Mouse (Mus musculus) frontal cortex, postnatal 25 days (tissue): ENCODE data around the gene Gm826.

Source experiments
- DNase-seq, 2 experiments: peaks; one replicate each; pipeline ENCODE4 v3.0.0; 2022; ENCODE audit warnings: low spot score in 2 of 2

The Gm826 gene

DNA sequence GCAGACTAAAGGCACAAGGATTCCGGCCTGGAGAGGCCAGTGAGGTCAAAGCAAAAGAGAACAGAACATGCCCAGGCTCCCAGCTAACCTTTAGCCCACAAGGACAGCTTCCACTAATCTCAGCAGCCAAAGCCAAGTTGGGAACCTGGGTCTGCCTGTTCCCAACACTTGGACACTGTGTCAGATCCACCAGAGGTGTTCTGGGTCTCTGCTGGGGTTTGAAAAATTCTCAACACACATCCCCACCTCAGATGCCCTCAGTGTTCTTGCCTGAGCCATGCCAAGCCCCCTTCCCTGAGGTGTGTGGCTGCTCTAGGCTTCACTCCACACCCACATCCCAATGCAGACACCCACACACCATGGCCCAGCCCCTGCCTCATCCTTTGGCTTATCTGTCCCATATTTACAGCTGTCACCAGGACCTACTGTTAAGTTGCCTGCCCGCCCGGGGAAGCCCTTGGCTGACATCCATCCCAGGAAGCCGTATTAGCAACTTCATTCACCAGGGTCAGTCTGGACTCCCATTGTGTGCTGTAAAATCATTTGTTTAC lies at the start of gene Gm826:
Gene Gm826, minus strand, starts transcription at position 52 of the 551 bp plus-strand sequence.
- DNase-seq = no peak

DNA sequence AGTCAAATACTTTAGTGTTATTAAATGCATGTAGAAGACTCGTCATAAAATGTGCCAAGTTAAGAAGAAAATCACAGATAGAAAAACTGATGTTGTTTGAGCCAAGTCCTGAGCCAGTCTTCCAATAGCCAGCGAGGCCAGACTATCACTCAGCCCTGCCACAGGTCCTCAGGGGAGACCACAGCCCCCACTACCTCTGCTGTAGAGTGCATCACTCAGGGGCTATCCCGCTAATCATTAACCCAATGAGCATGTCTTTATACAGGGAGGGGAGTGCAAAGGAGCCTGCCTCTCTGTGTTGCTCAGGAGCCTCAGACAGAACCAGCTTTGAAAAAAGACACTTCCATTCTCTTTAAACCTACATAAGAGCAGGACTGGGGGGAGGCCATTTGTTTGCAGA lies 49.5 kb upstream of the Gm826 start:
- DNase-seq = no peak

DNA sequence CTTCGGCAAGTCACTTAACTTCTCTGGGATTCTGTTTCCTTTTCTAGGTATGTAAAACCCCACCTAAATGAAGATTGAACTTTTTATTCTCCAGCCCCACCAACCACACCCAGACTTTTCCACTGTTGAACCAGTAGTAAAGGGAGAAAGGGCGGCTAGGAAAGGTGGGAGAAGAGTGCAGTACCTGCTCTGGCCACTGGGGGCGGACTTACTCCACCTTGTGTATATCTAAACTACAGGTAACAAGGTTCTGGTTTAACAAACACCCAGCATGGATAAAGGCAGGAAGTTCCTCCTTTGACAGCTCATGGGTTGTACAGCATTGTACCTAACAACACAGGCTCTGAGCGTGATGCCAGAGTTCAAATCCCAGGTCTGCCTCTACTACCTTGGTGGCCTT lies 44.3 kb upstream of the Gm826 start:
- DNase-seq = no peak

DNA sequence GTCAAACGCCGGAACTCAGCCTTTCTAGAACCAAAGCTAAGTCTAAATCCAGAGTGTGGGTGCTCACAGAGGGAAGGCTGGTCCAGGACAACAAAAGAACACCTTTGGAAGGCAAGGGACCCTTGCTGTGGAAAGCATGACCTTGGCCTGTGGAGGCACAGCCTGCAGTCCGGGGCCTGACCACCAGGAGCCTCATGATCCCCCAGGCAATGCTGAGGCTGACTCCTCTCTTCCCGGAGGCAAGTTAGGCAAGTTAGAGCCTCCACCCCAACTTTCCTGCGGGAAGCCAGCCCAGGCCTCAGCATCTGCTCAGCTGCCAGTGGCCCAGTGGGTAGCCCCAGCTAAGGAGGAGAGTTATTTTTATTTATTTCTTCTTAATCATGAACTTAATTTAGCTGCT lies 42.3 kb upstream of the Gm826 start:
- DNase-seq = no peak

DNA sequence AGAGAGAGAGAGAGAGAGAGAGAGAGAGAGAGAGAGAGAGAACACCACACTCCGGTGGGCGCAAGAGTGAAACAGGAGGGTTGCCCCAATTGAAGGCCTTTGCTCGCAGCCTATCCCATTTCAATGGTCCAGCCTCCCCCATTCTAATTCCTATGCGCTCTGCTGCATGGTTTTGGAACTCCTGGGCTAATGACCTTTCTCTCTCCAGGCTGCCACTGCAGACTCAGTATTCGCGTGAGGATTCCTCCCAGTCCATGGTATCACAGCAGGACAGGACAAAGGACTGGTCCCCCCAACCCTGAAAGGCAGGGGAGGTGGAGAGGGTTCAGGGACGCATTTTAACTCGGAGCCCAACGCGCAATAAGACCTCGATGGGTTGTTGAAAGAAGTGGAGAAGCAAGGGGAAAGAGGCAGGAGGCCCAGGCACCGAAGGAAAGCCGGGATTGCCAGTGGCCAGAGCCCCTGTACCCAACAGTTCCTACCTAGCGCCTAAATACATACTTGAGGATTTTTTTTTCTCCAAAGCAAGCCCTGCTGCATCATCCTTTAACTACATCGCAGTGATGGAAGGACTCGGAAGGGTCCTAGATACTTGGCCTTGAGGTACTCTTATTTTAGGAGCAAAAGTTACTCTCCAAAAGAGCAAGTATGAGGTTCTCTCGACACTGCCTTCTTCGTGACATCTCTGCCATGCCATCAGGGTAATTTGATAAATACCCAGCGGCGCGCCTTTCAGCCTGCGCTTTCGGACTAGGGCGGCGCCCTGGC lies 35.9 kb upstream of the Gm826 start:
- DNase-seq = no peak

DNA sequence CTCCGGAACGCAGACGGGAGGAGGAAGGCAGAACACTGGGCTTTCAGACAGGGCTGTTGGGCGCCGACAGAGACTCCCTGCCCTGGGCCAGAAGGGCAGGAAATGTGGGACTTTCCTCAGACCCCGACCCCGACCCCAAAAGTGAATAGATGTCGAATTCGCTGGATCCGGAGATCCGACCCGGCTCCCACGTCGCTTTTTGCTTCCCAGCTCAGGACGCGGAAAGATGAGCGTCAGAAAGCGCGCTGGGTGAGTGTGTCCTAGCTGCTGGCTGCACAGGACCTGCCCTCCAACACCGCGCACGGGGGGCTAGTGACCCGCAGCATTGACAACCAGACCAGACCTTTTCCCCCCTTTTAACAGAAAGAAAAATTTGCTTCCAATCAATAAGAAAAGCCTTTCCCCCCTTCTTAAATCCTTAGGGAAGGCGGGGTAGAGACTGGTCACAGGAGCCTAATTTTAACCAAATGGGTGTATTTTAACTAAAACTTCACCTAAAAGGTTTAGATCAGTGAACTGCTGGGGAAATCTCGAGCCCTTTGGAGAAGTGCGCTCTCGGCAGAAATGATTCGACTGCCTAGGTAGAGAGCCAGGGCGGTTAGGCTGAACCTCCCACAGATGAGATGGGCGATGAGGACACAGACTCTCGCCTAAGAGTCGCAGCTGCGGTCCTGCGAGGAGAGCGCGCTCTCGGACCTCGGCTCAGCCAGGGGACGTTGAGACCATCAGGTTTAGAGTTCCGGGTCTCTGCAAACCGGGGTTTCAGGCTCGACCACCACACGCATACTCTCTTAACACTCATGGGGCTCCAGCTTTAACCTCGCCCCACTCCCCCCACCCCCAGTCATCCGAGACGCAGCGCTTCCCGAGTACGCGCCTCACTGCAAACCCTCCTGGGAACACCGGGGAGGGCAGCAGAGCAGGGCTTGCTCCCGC lies 34.7 kb upstream of the Gm826 start:
- DNase-seq = no peak

DNA sequence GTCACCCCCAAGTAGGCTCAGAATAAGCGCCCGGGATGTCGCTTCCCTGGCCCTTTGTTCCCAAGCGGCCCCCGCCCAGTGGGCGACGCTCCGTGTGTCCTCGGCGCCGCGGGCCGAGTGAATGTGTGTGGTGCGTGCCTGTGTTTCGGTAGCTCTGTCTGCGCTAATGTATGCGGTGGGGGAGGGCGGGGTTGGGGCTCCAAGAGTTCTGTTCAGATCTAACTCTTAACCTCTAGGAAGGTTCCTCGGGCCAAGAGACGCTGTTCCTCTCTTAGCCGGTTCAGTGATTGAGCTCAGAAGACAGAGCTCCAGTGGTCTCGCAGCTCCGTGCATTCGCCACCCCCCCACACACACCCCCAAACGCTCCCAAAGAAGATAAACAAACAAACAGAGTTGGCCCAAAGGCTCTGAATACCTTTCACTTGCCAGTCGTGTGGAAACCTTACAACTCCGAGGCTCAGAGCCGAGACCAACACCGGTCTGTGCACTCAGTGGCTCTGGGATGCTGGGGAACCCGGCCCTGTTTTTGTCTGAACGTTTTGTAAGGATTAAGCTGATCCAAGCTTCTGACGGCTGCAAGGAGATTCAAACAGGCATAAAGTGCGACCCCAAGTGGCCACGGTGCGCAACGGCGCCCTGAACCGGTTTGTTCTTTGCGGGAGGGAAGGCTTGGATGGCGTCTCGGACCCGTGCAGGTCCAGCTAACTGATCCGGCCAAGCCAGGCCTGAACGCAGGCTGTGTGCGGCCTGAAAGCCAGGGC lies 33.7 kb upstream of the Gm826 start:
- DNase-seq = peak; percentile 93

DNA sequence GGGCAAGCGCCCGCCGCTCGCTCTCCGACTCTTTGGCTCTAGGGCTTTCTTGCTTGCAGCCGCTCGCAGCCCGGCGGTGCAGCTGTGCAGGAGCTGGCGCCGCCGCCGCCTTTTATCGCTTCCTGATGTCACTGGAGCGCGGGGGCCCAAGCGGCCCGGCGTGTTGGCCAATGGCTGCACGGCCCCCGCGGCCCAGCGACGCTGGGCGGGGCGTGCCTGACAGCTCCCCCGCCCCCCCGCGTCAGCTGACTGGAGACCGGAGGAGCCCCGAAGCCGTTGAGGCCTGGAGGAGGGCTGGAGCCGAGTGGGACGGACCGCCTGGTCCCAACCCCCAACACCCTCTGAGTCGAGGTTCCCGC lies 33.0 kb upstream of the Gm826 start, which contains the start of gene Mafb:
Gene Mafb, minus strand, starts transcription at position 86 of the 359 bp plus-strand sequence.
- peak; percentile 77 to 82 for DNase-seq

DNA sequence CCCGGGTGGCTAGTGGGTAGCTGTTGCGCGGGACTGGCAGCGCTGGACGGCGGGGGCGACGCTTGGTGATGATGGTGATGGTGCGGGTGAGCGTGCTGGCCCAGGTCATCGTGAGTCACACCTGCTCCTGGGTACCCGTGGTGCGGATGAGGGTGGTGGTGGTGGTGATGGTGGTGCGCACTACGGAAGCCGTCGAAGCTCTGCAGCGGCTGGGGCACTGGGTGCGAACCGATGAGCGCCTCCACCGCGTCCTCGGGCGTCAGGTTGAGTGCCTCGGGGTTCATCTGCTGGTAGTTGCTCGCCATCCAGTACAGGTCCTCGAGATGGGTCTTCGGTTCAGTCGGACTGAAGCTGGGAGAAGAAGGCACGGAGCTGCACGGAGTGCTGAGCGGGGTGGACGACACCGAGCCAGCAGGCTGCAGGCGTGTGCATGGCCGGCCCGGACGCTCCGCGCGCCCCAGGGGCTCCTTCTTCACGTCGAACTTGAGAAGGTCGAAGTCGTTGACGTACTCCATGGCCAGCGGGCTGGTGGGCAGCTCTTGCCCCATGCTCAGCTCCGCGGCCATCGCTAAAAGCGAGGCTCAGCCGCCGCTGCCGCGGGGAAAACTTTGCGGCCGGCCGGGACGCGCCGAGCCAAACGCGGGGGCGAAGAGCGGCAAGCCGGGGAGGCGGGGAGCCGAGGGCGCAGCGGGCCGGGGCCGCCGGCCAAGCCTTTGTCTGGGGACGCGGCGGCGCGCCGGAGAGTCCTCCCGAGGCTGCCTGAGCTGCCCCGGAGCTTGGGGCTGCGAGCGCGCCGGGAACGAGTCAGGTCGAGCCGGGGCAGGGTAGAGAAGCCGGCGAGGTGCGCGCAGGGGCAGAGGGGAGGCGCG lies 32.4 kb upstream of the Gm826 start:
- DNase-seq = no peak

DNA sequence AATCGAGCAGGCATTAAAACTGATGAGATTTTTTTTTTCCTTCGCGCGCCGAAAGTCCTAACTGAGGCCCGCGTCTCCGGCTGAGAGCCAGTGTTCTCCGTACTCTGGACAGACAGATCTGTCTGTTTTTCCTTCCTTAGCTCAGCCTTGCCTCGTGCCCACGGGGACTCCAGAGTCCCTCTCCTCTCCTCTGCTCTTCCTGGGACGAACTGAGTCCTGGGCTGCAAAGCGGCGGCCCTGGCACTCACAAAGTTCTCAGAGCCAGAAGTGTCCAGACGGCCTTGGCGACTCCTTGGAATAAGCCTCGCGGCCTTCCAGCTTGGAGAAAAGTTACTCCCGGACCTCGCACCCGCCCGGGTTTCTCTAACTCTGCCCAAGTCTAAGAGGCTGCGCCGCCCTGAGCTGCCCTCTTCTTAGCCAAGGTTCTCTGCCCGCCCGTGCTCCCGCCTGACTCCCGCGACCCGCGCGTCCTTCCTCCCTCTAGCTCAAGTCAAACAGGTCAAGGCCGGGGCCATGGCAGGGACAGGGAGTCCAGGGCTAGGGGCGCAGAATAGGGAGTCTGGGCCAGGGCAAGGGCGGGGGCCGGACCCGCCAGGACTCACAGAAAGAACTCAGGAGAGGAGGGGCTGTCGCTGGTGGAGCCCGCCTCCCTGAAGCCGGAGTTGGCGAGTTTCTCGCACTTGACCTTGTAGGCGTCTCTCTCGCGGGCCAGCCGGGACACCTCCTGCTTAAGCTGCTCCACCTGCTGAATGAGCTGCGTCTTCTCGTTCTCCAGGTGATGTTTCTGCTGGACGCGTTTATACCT lies 31.3 kb upstream of the Gm826 start:
- DNase-seq = no peak

DNA sequence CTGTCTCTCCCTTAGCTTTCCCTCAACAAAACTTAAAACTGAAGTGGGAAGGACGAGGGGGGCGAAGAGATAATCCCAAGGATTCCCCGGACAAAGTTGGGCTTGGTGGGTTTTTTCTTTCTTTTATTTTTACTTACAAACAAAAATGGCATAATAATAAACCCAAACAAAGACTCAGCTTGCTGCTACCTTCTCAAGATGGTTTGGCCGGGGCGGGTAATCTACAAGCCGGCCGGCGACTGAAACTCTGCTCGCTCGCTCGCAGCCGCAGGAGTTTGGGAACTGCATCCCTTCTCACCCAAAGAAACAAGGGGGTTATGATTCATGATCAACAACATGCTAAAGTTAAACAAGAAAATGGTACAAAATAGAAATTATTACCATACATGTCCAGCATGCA lies 30.7 kb upstream of the Gm826 start:
- DNase-seq = no peak

DNA sequence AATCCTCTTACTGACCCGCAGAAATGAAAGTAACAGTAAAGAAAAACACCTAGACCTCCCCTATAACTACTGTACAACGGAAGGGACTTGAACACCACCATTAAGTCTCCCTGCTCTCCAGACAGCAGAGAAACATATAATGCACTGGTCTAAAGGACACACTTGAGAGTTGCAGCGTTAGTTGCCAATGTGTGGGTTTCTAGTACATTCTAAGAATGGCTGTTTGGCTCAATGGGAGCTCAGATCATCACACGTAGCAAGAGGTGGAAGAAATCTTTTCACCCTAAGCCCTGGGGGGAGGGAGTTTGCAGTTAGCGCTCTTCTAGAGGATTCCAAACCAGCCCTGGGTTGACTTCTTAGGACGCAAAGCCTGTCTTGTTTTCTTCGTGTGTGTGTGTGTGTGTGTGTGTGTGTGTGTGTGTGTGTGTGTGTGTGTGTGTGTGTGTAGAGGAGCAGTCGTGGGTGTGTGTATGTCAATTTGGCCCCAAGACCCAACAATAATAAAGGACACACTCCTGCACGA lies 30.2 kb upstream of the Gm826 start:
- DNase-seq = no peak

DNA sequence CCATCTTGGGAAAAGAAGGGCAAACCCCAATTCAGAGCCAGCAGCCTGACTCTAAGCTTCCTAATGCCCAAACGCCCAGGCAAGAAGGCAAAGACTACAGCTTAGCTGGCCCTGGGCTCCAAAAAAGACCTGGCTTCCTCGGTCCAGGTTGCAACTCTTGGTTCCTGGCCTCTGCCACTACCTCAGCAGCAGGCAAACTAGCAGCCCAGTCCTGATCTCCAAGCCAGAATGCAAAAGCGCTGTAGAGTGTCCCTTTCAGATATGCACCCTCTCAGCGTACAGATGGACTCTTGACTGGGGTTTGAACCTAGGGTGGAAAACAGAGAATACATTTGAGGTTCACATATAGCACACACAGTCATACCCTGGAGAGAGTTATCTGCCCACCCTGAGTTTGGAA lies 29.2 kb upstream of the Gm826 start:
- no peak for DNase-seq

DNA sequence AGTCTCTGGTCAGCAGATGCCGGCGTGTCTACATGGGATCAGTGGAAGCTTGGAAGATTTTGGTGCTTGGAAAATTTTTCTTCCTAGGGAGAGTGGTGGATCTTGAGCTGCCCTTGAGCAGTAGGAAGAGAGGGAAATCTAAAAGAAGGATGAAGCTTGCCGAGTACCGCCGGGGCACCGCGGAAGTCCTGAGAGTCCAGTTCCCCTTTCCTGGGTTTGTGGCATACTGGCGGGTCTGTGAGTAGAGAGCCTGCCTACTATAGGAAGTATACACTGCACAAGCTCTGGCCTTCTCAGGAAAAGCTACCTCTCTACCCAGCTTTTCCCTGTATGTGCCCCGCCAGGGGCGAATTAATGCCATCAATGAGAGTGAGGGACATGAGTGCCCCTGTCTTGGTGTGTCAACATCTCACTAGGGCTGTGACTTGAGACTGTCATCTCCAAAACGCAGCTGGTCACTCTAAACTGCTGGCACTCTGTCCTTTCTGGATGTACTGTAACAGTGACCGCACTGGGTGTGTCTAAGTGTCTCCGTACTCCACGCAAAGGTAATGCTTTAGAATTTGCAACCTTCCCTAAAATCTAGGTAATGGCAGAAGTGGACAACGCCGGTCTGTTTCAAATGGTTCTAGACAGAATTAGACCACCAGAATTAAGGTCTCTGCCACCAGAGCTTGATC lies 27.6 kb upstream of the Gm826 start:
- no peak for DNase-seq

DNA sequence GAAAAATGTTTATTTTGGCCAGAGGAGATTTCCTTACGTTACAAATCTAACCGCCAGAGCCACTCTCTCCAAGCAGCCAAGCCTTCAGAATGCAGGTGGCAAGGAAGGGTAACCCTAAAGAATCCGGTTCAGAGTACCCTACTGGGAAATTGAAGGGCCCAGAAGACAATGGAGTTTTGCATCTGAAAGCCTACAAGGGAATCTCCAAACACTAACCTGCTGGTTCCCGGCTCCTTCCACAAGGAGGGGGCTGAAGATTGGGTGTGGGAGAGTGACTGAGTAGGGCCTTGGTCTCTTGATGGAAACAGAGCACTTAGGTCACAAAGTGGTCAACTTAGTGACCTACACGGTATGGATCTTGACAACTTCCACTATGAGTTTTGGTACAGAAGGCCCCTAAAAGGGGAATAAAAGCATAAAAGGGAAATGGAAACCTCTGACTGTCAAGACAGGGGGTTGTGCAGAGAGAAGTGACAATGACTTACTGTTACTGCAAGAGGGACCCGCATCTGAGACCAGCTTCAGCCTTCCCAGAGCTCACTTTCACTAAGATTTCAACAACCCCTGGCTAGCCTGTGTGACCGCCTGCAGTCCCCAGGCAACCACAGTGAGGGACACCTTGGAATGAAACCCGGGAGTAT lies 26.4 kb upstream of the Gm826 start:
- no peak for DNase-seq

DNA sequence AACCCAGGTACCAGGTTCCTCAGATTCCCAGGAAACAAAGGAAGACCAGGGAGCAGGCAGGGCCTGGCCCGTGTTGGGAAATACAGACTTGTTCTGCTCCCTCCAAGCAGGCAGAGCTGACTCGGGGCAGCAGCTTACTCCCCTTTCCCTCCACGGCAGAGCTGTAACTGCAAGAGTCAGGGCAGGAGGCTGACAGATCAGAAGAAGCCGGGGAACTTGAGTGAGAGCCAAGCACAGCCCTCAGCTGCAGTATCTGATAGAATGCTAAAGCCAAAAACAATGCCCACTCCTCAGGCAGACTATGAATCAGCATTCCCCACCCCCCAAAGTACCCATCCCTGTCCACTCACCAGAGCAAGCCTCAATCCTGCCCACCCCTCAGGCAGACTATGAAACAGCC lies 24.9 kb upstream of the Gm826 start:
- no peak for DNase-seq

DNA sequence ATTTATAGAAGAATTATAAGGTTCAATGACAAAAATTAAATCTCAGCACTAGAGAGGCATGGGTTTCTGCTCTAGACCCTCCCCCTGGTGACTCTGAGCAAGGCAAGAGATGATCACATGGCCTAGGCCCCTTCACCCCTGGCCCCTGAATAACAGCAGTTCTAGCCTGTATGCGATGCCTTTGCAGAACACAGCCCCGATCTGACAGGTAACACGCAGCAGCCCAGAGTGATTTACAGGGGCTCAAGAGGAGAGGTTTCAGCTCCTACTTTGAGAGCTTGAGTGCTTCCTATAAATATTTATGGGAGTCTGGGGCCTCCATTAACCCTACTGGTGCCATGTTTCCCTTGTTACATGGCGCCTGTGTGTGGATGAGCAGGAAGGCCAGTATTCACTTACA lies 23.5 kb upstream of the Gm826 start:
- no peak for DNase-seq

DNA sequence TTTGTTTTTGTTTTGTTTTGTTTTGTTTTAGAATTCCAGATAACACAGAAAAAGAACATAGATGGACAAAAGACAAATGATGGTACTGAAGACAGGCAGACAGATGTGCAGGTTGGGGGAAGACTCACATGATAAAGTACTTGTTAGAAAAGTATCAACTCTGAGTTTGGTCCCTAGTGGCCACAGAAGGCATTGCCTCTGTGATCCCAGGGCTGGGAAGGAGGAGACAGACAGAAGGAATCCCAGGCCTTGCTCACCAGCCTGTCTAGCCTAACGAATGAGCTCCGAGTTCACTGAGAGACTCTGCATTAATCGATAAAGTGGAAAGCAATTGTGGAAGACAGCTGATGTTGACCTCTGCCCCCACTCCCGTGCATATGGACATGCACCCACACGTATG lies 22.2 kb upstream of the Gm826 start:
- no peak for DNase-seq

DNA sequence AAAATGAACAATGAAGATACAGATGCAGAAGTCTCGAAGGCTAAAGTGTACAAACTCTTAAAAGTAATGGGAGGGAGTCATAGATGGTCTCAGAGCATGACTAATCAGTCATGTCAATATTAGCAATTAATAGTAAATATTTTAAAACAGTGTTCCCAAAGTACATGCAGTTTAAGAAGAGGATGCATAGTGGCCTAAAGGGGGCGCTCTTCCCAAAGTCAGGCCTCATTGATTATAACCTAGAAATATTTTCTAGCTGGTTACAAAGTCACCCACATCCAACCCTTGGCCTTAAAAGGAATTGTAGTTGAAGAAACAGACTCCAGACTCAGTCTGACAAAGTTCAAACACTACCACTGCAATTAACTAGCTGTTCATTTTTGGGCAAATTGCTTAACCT lies 20.4 kb upstream of the Gm826 start:
- no peak for DNase-seq
